Mouse (Mus musculus) 3134 (cell line): Measurements from ENCODE around the gene Hmga1b.
A peak's percentile ranks its signal among the peaks of the same experiment; 100 is the strongest.
"Not testable (repeated sequence)": the region's sequence is repeated elsewhere in the genome, so short reads cannot be mapped to it uniquely, and the experiment has no call there.

ENCODE experiments used
- DNase-seq: peaks from one replicate; pipeline ENCODE4 v3.0.0-alpha.2; 2011; ENCODE audit warnings: low spot score; ENCODE audit not compliant: insufficient read length; ENCODE audit errors: extremely low read depth

Hmga1b gene

DNA sequence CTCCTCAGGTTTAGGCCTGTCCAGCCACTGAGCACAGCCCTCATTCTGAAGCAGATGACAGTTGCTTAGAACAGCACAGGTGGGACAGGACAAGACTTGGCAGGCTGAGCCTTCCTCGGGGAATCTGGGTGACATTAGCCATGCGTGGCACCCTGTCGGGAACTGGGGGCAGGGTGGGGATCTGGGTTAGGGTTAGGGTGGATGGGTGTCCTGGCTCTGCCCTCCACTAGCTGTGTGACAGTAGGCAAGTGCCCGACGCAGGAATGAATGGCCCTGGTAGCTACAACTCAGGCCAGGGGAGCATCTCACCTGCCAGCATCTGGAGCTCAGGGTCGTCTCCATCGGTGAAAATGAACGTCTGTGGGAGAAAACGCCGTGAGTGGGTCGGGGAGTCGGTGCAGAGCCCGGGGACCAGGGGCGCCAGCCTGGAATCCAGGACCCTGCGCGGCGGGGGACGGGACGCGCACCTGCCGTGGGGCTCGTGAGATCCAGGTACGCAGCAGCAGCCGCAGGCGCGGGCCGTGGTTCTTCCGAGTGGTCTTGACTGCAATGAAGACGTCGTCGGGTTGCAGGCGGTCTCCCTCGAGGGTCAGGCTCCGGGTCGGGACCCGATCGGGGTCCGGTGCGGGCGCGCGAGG lies 21.0 kb downstream of the Hmga1b start:
- DNase-seq: no peak

DNA sequence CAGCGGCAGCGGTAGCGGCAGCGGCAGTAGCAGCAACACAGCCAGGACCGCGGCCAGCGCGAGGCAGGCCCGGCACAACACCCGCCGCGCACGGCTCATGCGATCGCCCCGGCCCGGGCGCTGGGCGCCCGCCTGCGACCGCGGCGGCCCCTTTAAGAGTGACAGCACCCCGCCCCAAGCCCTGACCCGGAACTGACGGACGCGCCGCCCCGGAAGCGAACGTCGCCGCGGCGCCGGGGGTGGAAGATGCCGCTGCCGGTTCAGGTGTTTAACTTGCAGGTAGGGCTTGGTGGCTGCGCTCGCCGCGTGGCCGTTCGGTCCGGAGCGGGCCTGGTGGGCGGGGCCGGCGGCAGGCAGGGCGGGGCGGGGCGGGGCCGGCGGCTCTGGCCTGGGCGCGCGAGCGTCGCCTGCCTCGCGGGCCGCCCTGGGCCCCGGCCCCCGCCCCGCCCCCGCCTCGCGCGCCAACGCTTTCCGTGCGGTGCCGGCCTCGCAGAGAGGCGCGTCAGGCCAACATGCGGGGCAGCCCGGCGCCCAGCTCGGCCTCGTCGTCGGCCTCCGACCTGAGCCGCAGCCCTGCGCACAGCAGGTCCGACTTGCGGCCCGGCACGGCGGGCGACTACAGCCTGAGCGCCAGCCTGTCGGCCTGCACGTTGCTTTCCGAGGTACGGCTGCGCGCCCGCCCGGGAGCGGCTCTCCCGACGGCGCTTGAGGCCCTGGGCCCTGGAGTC lies 21.6 kb downstream of the Hmga1b start, which contains the start of the genes Rfng and Gps1:
Rfng (minus strand) TSS at position 144 of the 728 bp plus-strand sequence.
Gps1 (plus strand) TSS at position 209 of the 728 bp plus-strand sequence.
- DNase-seq: peak; percentile 82

DNA sequence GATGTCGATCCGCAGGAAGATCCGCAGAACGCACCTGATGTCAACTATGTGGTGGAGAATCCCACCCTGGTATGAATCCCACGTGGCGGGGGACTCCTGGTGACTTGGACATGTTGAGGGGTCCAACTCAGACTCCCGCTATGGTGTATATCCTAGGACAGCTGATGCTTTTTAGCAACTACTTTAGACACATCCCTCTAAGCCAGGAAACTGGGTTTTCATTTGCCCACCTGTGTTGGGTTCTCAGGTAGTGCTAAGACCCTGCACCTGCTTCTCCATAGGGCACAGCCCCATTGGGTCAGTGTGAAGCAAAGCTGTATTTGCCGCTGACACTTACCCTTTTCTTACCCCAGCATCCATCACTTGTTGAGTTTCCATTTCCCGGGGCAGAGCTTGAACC lies 22.6 kb downstream of the Hmga1b start:
- DNase-seq: no peak

DNA sequence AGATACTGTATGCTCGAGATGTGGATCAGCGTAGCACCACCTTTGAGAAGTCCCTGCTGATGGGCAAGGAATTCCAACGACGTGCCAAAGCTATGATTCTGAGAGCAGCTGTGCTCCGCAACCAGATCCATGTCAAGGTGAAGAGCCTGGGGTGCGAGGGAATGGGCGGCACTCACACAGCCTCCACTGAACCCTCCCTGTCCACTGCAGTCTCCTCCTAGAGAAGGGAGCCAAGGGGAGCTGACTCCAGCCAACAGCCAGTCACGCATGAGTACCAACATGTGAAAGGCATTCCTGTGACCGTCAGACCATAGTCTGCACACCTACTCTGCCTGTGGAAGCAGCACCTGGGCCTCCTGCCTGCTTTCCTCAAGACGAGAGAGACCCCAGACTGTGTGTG lies 25.9 kb downstream of the Hmga1b start:
- DNase-seq: not testable (repeated sequence)

DNA sequence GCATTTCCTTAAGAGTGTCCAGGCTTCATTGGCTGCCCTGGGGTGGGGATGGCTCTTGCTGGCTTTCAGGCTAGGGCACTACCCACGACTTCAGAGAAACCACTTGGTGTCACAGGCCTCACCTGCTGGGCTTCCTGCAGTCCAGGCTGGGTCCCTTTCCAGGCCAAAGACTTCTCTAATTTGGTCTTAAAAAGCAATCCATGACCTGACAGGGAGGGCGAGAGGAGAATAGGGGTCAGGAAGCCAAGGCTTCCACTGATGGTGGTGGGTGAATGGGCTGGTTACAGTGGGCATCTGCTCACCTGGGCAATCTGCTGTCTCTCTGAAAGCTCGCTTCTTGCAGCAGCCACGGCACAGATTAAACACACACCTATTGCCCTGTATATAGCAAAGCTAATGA lies 26.8 kb downstream of the Hmga1b start:
- DNase-seq: no peak

DNA sequence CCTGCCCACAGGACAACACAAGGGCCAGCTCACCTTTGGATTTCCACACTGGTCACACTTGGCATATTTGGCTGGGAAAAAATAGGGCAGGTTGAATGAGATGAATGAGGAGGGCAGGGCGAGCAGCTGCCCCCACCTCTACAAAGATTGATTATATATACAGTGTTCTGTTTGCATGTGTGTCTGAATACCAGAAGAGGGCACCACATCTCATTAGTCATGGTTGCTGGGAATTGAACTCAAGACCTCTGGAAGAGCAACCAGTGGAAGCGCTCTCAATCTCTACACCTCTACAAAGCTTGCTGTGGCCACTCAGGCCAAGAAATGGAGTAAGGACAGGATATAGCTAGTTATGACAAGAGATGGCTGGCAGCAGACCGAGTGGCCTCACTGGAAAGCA lies 27.2 kb downstream of the Hmga1b start:
- DNase-seq: no peak

DNA sequence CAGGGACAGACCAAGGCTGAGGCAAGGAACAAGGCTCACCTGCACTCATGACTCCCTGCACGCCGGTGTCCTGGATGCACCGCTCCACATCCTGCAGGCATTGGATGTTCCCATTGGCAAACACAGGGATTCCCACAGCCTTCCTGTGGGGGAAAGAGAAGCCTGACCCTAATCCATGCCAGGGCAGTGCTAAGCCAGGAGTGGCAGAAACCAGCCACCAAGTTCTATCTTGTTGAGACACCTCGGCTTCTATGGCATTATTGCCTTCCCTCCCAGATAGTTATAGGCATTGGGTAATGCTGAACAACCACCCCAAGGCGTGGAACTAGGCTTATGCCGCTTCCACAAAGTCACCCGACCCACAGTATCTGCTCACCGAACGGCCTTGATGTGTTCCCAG lies 30.1 kb downstream of the Hmga1b start:
- no peak for DNase-seq

DNA sequence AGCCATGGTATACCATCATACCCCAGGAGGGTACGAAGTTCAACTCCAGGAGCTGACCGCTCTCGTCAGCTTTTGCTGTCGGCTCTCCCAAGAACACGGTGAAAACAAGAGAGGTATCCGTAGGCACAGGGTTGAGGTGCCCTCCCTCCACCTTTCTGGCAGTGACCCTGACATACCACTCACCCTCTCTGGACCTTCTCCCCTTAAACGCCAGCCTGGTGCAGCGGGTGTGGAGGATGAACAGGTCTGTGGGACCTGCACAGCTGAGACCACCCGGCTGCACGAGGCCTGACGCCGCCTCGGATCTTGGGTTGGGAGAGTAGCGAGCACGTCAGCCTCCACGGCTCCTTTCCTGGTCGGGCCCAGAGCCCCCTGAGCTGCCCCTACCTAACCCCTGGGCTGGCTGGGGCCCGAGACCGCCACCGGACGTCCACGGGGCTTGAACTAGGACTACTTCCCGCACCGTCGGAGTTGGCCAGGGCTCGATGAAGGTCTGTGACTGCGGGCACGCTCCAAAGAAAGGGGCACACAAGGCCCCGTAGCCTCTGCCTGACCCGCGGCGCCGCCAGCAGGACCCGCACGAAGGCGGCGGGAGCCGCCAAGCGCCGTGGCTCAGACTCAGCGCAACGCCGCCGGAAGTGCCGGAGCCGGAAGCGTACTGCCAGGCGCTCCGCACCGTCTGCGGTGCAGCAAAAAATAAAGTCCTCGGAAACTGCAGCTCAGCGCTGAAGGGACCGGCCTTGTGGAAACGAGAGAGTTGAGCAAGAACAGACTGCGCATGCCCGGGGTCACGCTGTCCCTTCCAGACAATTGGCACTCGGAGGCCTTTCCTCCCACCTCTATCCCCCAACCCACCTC lies 33.4 kb downstream of the Hmga1b start, which contains the start of gene Dus1l:
Dus1l (minus strand) TSS at position 648 of the 858 bp plus-strand sequence.
- peak; percentile 89 for DNase-seq

DNA sequence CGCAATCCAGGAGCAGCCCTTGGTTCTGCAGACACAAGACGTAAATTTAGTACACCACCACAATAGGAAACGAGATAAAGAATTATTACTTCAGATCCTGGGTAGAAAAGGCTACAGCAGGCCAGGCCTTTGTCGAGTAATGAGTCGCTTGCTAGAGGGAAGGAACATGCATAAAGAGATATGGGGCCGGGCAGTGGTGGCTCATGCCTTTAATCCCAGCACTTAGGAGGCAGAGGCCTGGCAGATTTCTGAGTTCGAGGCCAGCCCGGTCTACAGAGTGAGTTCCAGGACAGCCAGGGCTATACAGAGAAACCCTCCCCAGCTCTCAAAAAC lies 34.0 kb downstream of the Hmga1b start:
- no peak for DNase-seq

DNA sequence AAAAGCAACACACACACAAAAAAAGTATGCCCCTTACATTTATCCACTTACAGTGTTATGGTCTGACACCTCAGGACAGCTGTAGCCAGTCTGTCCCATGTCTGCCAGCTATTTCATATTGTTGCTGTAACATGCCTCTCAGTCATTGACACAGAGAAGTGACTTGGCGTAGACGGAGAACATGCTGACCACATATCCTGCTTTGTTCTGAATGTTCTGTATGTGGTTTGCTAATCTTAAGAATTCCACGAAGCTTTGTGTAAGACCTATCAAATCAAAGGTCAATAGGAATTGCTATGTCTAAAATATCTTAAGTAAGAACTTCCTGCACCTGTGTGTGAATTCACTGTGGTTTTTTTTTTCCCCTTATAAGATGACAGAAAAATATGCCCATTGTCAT lies 35.6 kb downstream of the Hmga1b start:
- DNase-seq: no peak

DNA sequence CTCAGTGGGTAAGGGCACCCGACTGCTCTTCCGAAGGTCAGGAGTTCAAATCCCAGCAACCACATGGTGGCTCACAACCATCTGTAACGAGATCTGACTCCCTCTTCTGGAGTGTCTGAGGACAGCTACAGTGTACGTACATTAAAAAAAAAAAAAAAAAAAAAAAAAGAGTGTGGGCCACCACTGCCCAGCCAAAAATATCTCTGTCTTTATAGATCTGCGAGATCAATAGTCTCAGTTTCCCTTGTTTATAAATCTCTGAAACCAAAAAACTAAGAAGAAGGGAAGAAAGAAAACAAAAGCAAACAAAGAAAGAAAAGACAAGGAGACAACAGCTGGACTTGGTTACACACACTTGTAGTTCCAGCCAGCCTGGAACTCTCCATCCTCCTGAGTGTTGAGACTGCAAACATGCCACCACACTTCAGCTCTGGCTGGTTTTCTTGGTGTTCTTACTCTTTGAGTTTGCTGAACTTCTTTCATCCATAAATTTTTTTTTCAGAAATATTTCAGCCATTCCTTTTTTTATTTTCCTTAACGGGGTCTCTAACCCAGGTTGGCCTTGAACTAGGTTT lies 36.8 kb downstream of the Hmga1b start:
- DNase-seq: no peak

DNA sequence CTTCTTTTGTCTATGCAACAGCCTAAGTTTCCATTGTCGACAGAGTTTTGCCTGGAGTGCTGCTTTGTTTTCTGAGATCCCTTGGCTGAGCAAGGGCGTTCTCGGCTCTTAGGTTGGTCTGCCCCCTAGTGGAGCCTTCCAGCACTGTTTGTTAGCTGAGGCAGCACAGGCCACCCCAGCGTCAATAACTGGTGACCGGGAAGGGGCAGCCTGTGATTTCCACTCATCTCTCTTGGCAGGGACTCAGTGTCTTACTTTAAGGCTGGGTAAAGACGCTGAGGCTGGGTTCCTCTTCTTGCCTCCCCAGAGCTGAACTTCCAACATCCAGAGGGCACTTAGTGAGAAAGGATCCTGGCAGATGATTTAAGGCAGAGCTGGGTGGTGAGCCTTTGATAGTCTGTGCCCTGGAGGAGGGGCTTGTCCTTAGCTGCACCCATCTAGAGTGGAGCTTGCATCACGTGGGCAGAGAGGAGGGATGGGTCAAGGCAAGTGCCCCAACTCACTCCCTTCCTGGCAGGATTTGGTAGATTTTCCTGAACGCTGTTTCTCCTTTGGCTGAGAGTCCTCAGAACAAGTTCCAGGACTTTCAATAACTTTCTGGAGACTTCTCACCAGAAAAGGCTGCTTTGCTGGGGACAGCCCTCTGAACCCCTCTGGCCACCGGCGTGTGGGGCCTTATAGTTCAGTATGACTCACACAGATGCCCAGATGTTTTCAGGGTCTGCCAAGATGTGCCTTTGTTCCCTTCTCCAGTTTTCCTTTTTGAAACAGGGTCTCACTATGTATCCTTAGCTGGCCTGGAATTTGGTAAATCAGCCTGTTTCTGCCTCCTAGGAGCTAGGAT lies 37.7 kb downstream of the Hmga1b start:
- DNase-seq: peak; percentile 75

DNA sequence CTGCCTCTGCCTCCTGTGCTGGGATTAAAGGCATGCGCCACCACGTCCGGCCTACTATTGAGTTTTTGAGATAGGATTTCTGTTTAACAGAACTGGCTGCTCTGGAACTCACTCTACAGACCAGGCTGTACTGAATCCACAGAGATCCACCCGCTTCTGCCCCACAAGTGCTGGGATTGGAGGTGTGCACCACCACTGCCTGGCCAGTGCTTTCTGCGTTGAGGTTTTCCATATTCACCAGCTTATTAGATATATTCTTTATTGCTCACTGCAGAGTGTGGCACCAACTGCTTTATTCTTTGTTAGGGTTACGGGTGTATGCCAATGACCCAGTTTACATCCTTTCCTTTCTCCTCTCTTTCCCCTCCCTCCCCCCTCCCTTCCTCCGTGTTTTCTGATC lies 41.7 kb downstream of the Hmga1b start:
- no peak for DNase-seq

DNA sequence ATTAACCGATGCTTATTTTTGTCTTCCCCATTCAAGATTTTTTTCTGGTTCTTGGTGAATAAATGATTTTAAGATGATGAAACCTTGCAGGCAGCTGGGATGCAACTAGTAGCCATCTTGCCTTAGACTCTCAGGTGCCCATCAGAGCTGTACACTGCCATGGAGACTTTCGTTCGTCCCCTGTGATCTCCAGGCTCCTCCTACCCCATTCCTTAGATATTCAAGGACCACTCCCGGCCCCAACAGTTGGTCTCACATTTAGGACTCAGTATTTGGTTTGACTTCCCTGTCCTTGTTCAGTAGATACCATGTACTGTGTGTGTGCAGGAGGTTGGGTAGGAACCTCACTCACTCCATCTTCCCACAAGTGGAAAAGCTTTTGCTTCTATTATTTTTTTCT lies 42.2 kb downstream of the Hmga1b start:
- DNase-seq: no peak

DNA sequence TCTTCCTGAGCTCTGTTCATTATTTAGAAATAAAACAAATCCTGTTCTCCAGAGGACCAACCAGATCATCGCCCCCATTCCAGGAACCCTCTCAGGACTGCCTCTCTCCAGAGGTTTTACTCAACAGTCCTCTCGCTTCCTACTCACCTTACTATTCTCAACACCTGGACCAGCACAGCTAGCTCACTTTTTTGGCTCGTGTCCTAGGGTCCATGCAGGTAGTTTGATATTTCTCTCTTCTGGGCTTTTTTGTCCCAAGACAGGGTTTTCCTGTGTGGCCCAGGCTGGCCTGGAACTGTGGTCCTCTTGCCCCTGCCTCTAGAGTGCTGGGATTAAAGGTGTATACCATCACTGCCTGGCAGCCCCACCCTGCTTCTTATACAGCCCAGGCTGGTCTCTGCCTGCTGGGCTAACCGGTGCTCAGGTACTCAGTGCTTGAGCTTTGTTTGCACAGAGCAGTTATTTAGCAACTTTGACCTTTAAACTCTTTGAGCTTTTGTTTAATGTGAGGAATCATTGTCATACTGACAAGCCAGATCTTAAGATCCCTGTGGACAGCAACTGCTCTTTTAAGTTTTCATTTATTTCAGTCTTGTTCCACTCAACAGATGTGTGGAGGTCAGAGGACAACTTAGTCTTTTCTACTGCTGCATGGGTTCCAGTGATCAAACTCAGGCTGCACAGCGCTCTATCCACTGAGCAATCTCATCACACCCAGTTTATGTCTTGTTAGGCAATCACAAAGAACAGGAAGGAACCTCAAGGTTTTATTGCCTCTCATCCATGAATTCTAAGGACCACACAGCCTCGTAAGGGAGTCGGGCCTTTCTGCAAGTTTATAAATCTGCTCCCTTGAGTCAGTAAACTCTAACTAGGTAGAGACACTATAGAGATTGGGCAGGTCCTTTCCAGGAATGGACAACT lies 43.0 kb downstream of the Hmga1b start:
- no peak for DNase-seq

DNA sequence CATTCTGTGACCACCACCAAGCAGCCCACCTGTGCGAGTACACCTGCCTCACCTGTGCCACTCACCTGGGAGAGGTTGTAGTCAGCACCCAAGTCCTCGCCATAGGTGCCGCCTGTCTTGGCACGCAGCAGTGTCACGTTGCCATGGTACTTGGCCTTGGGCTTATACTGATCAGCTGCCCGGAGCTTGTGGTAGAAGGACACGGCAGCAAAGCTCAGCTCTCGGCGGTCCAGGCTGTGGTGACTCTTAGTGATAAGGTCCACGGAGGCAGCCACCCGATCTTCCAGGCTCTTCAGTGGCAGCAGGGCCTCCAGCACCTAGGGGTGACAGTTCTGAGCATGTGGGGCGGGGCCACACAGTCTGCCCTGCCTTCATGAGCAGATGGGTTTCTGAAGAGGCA lies 45.4 kb downstream of the Hmga1b start:
- DNase-seq: no peak

DNA sequence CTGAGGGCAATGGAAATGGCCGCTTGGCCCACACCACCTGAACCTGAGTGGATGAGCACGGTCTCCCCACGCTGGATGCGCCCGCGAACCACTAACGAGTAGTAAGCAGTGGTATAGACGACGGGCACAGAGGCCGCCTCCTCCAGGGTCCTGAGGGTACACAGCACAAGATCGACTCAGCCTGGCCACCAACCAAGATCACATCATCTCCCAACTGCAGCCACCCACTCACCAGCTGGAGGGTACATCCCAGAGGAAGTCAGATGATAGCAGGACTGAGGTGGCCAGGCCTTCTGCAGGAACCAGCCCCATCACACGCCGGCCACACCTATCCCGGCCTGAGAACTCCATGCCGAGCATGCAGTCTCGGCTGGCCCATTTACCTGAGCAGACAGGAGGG lies 49.5 kb downstream of the Hmga1b start:
- no peak for DNase-seq
